Mouse (Mus musculus): ENCODE measurements around the gene Gatad1. TPM values are rescaled to one million over a fixed set of nuclear protein-coding genes. Genes with fewer than 3 reads are reported as not detected.
"Not testable (repeated sequence)": the region's sequence is repeated elsewhere in the genome, so short reads cannot be mapped to it uniquely, and the experiment has no call there.

The Gatad1 gene
- total RNA-seq (2021) = 100 to 1,000 TPM in 1 of 2 experiments, 10 to 100 TPM in 1; 100.0 to 107 TPM

DNA sequence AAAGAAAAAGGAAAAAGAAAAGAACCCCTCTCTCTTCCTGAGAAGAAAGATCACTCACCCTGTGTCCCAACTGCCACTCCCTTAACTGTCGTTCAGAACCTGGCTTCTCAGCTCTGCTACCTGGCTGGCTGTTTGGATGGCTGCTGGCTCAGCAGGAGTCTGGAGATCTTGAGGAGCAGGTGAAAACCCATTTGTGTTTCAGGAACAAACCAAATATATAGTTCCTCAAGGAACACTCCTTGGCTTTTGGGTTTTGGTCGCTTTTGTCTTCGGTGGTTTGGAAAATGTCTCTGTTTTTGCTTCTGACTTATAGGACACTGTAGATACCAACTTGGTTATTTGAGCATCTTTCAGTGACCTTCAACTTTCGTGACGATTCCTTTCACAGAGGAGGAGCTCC is at the start of gene Gatad1:
TSS of gene Gatad1 (minus strand) at position 101 of the 400 bp plus-strand sequence.
- intact Hi-C loops (cut with DNase I) = no loop called here
- no peak for DNase-seq

DNA sequence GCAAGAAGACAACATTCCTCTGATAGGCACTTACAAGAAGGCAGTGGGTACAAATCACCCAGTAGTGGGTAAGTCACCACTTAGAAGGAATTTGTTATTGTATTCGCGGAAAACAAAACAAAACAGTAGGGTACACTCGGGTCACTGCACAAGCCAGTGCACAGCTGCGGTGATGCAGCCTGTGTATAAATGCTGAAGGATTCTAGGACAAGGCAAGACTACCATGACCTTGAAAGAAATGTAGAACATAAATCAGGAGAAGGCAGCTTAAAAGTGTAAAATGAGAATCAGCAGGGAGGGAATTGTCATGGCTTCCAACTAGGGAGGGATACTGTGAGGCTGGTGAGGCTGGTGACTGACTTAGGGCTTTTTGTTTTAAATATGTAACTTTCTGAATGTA is 45.2 kb upstream of the Gatad1 start:
- no peak for DNase-seq
- intact Hi-C loops (cut with DNase I) = no loop called here

DNA sequence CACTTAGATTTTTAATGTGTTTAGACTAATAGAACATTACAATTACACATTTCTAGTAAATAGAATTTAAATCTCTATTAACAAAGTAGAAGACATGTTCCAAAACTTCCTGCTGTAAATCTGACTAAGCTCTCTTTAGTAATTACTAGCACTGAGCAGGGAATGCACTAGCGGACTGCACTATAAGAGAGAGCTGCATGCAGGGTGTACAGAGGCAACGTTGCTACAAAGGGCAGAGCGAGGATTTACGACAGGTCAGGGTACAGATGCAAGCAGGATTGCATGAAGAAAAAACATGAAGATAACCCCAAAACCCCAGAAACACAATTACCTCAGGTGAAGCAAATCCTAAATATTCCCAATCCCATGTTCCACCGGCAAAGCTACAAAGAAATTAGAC is 43.0 kb upstream of the Gatad1 start:
- intact Hi-C loops (cut with DNase I) = no loop called here
- DNase-seq = no peak

DNA sequence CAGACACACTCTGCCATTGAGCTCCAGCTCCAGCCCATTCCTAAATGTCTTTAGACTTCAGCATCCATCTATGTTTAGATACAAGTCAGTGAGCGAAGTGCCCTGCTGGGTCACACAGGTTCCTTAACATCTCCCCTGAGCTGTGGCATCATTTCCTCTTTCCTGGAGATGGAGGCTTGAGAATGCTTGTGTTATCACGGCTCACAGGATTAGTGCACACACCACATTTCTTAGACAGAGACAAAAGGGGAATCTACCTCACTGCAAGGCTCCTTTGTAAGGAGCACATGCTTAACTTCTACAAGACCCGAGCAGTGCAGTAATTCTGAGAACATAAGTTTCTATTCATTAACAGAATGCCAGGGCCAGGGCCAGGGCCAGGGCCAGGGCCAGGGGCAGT is 39.0 kb upstream of the Gatad1 start:
- intact Hi-C loops (cut with DNase I) = no loop called here
- DNase-seq = no peak

DNA sequence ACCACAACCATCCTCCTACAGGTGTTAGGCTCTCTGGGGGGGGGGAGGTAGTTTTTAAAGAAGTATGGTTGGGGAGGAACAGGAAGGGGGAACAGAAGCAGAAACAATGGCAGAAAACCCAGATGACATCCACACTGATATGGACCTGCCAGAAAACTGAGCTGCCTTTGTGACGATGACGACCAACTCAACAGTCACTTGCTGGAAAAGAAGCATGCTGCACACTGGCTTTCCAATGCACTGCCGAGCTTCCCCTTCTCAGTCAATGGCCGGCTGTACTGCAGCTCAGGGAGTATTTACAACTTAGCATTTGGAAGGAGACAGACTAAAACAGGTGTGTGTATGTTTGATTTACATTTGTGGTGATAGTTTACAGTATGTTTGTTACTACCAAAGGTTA is 38.2 kb upstream of the Gatad1 start:
- DNase-seq = no peak
- intact Hi-C loops (cut with DNase I) = no loop called here

DNA sequence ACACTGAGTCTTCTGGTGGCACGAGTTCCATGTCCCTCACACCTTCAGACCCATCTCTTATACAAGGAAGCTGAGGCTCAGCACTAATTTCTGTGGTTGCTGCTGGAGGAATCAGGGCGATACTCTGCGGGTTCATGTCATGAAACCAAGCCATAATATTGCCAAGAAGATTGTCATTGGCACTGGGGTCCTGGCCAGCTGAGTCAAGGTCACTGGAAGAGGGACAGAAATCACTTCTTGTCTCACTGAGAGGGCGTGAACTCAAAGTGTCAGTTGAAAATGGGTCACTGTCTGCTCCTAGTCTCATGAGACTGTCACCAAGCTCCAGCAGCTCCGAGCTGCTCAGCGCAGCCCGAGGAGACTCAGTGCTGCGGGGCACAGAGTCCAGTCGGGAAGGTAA is 36.0 kb upstream of the Gatad1 start:
- intact Hi-C loops (cut with DNase I) = no loop called here
- DNase-seq = no peak

DNA sequence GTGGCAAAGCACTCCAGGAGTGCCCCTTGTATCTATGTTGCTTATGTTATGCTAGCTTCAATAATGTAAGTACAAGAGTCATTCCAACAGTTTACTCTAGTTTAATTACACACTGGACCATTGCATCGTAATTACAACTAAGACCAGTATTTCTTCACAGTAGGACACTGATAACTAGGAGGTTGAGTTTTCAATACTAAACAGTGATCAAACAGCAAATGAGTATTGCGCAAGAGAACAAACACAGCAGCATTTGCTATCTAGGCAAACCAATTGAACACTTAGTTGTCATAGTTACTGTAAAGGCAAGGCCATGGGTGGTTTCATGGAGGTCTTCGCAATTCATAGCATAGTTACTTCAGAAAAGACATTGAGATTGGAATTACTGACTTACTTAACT is 34.3 kb upstream of the Gatad1 start:
- no peak for DNase-seq
- intact Hi-C loops (cut with DNase I) = no loop called here

DNA sequence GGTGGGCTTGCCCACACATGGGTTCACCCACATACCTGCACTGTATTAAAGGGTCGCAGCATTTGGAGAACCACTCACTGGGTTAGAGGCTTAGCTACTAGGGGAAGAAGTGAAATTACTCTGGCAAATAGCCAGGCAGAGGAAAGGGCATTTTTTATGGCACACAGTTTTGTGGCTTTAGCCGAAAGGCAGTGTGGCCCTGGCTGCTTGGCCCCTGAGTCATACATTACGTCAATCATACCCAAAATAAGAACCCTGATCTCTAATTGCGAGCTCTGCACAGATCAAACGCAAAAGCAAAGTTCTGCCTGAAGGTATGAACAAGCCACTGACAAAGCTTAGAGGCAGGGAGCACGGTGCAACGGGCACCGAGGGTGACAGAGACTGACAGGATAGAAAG is 31.3 kb upstream of the Gatad1 start:
- intact Hi-C loops (cut with DNase I) = no loop called here
- no peak for DNase-seq

DNA sequence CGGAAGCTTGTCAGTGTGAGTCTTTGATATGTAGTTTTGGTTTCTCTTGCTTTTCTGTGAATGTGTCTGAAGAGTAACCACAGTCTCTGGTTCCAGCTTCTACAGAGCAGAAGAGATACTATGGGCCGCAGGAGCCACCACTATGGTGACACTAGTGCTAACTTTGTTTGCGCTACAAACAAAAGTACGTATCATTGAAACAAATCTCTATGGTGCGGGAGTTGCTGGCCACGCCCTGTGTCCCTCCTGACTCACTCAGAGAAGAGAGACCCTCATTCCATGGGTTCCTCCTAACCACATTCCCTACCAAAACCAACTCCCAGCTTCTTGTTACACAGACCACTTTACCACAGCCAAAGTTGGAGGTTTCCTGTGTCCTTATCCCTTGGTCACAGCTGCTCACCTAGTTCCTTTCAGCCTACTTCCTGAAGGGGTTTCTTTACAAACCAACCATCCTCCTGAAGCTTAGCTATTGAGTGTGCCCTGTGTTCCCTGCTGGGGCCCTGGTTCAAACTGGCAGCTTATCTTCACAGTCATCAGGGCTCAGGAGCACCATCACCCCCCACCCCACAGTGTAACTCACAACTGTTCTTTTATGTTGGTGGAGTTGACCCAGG is 13.1 kb upstream of the Gatad1 start:
- intact Hi-C loops (cut with DNase I) = no loop called here
- DNase-seq = no peak

DNA sequence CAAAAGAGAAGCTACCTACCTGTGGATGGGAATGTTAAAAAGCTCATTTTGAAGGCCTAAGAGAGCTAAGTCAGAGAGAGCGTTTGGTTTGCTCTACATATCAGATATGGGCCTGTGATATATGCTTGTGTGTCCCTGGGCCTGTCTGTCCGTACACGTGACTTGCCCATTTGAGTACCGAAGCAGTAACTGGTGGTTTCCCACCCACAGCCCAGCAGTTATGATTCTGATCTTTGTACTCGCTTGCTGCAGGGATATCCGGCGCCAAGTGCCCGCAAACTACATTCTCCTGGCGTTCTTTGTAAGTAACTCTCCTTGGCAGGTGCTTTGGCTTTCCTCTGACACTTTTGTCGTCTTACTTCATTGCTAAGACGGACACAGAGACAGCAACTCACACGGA is 9.6 kb upstream of the Gatad1 start:
- intact Hi-C loops (cut with DNase I) = no loop called here
- no peak for DNase-seq

DNA sequence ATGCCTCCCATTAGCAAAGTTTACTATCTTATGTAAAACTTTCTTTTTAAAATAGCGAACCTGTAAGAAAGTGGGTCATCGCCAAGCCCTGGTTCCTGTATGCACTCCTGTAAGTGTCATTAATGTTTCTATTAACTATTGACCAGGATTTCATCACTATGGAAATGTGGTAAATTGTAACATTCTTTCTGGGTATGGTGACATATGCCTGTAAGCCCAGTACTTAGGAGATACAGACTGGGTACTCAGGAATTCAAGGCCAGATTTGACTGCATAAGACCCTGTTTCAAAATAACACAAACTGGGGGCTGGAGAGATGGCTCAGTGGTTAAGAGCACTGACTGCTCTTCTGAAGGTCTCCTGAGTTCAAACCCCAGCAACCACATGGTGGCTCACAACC is 8.2 kb upstream of the Gatad1 start:
- intact Hi-C loops (cut with DNase I) = no loop called here
- no peak for DNase-seq

DNA sequence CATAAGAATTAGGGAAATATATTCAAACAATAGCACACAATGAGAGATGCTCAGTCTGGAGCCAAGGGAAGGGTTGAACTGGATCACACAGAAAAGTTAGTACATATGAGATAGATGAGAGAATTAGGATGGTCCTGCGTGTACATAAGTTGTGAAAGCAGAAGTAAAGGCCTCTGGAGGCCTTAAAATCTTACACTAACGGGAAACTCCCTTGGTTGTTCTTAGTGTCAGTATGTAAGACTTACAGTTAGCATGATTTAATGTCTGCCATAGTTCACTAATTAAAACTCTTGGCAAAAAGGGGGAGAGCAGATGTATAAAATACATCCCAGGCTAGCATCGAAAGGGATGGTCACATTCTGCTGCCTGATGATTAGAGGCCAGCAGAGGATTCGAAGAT is 3.2 kb downstream of the Gatad1 start:
- intact Hi-C loops (cut with DNase I) = no loop called here
- no peak for DNase-seq

DNA sequence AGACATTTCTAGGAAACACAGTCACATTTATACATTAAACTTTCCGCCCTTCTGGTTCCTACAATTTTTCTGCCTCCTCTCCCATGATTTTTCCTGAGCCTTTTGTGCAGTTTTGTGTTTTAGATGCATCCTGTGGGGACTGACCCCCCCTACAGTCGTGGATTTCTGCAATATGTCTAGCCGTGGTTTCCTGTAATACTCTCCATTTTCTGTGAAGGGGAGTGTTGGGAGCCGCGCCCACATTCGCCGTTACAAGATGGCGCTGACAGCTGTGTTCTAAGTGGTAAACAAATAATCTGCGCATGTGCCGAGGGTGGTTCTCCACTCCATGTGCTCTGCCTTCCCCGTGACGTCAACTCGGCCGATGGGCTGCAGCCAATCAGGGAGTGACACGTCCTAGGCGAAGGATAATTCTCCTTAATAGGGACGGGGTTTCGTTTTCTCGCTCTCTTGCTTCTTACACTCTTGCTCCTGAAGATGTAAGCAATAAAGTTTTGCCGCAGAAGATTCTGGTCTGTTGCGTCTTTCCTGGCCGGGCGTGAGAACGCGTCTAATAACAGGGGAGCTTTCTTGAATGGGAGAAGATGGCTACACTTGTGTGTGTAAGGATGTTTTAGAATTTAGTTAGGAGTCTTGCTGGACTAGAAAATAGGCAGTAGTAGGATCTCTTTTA is 3.9 kb downstream of the Gatad1 start:
- intact Hi-C loops (cut with DNase I); DNase-seq: not testable (repeated sequence)

DNA sequence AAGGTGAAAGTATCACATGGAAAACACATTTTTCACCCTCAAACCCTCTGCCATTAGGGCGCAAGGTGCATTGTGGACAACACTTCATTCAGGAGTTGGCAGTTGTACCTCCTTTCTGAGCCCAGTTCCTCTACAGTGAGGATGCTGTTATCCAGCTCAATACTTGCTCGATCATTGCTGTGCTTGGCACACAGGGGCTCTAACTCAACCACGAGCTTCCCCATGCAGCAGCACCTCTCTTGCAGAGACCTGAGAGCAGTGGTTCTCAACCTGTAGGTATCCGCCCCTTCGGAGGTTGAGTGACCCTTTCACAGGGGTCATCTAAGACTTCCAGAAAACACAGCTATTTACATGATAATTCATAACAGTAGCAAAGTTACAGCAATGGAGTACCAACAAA is 5.4 kb downstream of the Gatad1 start:
- intact Hi-C loops (cut with DNase I) = no loop called here
- no peak for DNase-seq

DNA sequence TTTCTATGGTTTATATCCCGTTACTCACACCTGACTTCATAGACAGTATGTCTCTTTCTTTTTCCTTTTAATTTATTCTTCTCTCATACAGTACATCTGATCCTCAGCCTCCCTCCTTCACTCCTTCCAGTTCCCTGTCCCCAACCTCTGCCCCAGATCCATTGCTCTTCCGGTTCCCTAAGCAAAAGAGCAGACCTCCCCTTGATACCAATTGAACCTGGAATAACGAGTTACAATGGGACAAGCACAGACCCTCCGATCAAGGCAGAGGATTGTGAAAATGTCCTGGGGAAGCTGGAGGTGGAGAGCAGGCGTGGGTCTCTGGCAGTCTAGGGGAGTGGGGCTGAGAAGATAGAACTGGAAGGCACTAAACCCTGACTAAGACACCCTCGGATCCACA is 6.1 kb downstream of the Gatad1 start, which contains the start of gene Tmbim7:
TSS of gene Tmbim7 (plus strand) at position 301 of the 400 bp plus-strand sequence.
- intact Hi-C loops (cut with DNase I) = no loop called here
- no peak for DNase-seq

DNA sequence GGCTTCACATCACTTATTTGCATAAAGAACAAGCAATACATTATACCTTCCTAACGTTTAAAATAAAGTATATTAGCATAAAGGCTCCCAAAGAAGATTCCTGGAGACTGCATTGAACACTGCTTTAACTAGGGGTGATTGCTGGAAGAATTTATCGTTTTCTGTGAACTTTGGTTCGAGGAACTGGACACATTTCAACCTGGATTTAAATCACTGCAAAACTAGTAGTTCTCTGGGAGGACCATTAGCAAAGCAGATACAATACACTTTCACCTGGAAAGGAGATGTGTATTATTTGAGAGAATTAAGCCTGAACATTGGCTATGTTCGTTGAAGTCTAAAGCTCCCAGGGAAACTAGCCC is 8.2 kb downstream of the Gatad1 start:
- intact Hi-C loops (cut with DNase I) = loop anchor here (5.0 to 10.0 kb wide), 2 partner anchors 83 to 546 kb away; partner anchors contain the start of gene Mterf1b
- DNase-seq = no peak

DNA sequence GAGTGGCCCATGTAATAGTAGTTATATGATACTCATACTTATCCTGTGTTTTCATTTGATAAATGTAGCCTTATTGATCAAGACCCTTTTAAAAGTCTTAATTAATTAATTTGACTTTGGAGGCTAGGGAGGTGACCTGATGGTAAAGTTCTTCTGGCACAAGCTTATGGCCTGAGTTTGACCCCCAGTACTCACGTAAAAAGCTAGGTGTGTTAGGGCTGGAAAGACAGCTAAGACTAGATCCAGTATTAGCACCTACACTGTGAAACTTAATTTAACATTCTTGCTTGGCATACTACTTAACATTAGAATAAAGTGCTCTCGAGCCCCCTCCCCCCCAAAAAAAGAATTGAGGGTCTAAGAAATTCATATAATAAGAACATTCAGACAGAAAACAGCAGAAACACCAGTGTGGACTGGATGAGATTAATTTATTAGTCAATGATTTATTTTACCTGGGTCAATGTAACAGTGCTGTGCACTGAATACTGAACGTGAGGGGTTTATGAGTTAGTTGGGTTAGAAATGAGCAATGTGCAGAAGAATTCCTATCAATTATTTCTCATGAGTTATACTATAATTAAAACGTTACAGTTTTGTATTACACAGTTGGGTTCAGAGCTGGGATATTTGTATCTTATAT is 8.7 kb downstream of the Gatad1 start:
- no peak for DNase-seq
- intact Hi-C loops (cut with DNase I) = loop anchor here (5.0 to 10.0 kb wide), 2 partner anchors 84 to 546 kb away; partner anchors contain the start of gene Mterf1b

DNA sequence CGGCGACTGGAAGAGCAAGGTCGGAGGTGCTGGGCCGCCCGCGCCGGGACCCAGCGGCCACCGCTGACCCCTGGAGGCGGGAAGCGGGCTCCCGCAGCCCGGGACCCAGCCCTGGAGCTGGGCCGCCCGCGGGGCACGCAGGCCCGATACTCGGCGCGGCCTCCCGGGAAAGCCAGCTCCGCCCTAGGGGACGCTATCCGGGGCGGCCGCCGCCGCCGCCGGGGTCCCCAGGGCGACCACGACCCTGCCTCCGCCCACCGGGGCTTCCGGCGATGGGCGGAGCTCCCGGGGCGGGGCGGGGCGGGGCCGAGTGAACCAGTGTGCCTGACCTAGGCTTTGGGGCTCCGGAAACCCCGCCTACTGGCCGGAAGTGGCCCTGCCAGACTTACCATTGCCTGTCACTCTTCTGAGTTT is 9.3 kb downstream of the Gatad1 start:
- intact Hi-C loops (cut with DNase I) = loop anchor here (2.0 to 10.0 kb wide), 4 partner anchors 51 to 547 kb away; partner anchors contain the start of genes Ankib1, Krit1, Mterf1b and Pex1
- DNase-seq = peak; percentile 85 to 86

DNA sequence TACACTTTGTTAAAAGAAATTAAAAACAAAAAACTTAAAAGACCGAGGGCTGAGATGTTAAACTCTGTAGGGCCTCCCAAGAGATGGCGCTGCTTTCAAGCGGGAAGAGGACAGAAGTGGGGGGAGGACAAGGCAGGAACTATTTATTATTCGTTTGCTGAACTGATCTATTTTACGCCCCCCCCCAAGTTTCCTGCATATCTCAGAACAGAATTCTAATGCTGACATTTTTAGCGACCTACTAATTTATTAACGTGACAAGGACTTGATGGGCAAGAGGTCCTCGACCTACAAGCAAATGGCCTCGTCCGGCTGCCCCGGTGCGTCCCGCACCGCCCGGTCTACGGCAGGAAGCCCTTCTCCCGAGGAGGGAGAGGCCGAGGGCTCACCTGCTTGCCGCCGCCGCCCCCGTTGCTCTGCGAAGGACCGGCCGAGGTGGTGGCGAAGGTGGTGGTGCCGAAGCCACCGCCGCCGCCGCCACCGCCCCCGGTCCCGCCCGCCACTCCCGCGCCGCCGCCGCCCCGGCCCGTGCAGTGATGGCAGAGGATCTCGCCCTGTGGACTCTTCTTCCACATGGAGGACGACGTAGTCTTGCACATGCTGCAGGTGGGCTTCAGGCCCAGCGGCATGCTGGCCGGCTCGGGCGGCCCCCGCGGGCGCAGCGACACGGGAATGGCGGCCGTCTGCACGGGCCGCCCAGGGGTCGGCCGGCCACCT is 9.8 kb downstream of the Gatad1 start:
- peak; percentile 51 to 56 for DNase-seq
- intact Hi-C loops (cut with DNase I) = loop anchor here (2.0 to 10.0 kb wide), 4 partner anchors 50 to 548 kb away; partner anchors contain the start of genes Ankib1, Krit1, Mterf1b and Pex1

DNA sequence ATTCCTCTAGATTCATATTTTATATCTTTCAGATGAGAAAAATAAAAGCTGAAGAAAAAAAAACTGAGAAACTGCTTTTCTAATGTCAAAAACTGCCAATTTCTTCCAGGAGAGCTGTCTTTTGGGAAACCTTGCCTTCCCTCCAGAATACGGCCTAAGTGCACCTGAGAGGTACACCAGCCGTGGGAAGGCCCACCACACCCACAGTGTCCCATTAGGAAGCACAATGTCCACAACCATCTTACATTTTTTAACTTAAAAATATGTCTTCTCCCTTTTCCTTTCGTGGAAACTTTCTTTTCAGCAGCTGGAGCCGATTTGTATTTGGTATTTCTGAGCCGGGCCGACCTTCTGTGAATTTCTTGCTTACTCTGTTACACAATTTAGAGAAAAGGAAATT is 10.4 kb downstream of the Gatad1 start:
- intact Hi-C loops (cut with DNase I) = loop anchor here (2.0 to 10.0 kb wide), 4 partner anchors 50 to 548 kb away; partner anchors contain the start of genes Ankib1, Krit1, Mterf1b and Pex1
- no peak for DNase-seq

DNA sequence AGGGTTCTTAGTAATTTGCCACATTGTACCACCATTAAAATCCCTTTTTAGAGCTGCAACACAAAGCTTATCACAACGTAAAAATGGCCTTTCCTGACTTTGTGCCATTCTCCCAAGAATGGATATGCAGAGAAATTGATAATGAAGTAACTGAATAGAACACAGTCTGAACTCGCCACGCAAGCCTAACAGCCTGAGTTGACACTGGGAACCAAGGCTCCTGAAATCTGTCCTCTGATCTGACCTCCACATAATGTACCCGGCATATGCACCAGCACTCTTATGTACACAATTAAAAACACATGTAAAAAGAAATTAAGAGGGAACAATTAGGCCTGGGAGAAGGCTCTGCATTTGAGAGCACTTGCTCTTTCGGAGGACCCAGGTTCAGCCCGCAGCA is 11.7 kb downstream of the Gatad1 start:
- intact Hi-C loops (cut with DNase I) = loop anchor here (5.0 to 10.0 kb wide), 2 partner anchors 87 to 549 kb away; partner anchors contain the start of gene Mterf1b
- DNase-seq = no peak

All from heart, postnatal 36 days (tissue).